Mouse (Mus musculus): ENCODE data around the gene Sinhcaf.

The Sinhcaf gene

DNA sequence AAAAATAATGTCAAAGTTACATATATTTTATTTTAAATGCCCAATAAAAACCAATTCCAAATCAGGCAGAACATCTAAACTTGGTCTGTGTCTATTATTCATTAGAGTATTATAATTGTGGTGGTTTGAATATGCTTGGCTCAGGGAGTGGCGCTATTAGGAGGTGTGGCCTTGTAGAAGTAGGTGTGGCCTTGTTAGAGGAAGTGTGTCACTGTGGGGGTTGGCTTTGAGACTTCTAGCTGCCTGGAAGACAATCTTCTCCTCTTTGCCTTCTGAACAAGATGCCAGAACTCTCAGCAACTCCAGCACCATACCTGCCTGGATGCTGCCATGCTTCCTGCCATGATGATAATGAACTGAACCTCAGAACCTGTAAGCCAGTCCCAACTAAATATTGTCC lies 72.4 kb downstream of the Sinhcaf start:
- DNase-seq (ENCODE audit: low spot score) = no peak

Data from layer of hippocampus, adult 11-12 months (tissue).